Mouse (Mus musculus): ENCODE measurements around the gene Adgrl2. TPM values are rescaled to one million over a fixed set of nuclear protein-coding genes. Genes with fewer than 3 reads are reported as not detected.

Gene Adgrl2
- polyA plus RNA-seq, 1 experiment from 2014 or later, result 8.3 TPM

GRCm38 (mm10) chr3:148885980-148886668, 104.2 kb downstream of the Adgrl2 start:
- peak; percentile 31 for DNase-seq (ENCODE audit: low spot score)

- DNase-seq (ENCODE audit: low spot score), result no peak
Measured at GRCm38 (mm10) chr3:148885184-148885583, 105.2 kb downstream of the Adgrl2 start.

GRCm38 (mm10) chr3:148881431-148881830, 108.9 kb downstream of the Adgrl2 start:
- DNase-seq (ENCODE audit: low spot score), result no peak

GRCm38 (mm10) chr3:148872563-148872962, 117.8 kb downstream of the Adgrl2 start:
- DNase-seq (ENCODE audit: low spot score), result no peak

- DNase-seq (ENCODE audit: low spot score), result no peak
Measured at GRCm38 (mm10) chr3:148871792-148872464, 118.4 kb downstream of the Adgrl2 start.

- DNase-seq (ENCODE audit: low spot score), result peak; percentile 79
Measured at GRCm38 (mm10) chr3:148867618-148868017, 122.7 kb downstream of the Adgrl2 start.

GRCm38 (mm10) chr3:148866633-148867032, 123.7 kb downstream of the Adgrl2 start:
- DNase-seq (ENCODE audit: low spot score), result no peak

- DNase-seq (ENCODE audit: low spot score), result no peak
Measured at GRCm38 (mm10) chr3:148866053-148866452, 124.3 kb downstream of the Adgrl2 start.

- no peak for DNase-seq (ENCODE audit: low spot score)
Measured at GRCm38 (mm10) chr3:148865234-148865633, 125.1 kb downstream of the Adgrl2 start.

GRCm38 (mm10) chr3:148861860-148862259, 128.5 kb downstream of the Adgrl2 start:
- no peak for DNase-seq (ENCODE audit: low spot score)

GRCm38 (mm10) chr3:148854306-148854910, 135.9 kb downstream of the Adgrl2 start:
- no peak for DNase-seq (ENCODE audit: low spot score)

GRCm38 (mm10) chr3:148853372-148853771, 137.0 kb downstream of the Adgrl2 start:
- peak; percentile 2 for DNase-seq (ENCODE audit: low spot score)

GRCm38 (mm10) chr3:148852556-148852955, 137.8 kb downstream of the Adgrl2 start:
- peak; percentile 86 for DNase-seq (ENCODE audit: low spot score)

GRCm38 (mm10) chr3:148850821-148851220, 139.5 kb downstream of the Adgrl2 start:
- DNase-seq (ENCODE audit: low spot score), result peak; percentile 69

GRCm38 (mm10) chr3:148848366-148848765, 142.0 kb downstream of the Adgrl2 start:
- DNase-seq (ENCODE audit: low spot score), result no peak

GRCm38 (mm10) chr3:148844182-148844581, 146.2 kb downstream of the Adgrl2 start:
- no peak for DNase-seq (ENCODE audit: low spot score)

- DNase-seq (ENCODE audit: low spot score), result no peak
Measured at GRCm38 (mm10) chr3:148842533-148842932, 147.8 kb downstream of the Adgrl2 start.

- no peak for DNase-seq (ENCODE audit: low spot score)
Measured at GRCm38 (mm10) chr3:148838835-148839296, 151.5 kb downstream of the Adgrl2 start.

- no peak for DNase-seq (ENCODE audit: low spot score)
Measured at GRCm38 (mm10) chr3:148838095-148838834, 152.1 kb downstream of the Adgrl2 start.

- no peak for DNase-seq (ENCODE audit: low spot score)
Measured at GRCm38 (mm10) chr3:148835136-148835535, 155.2 kb downstream of the Adgrl2 start.

- DNase-seq (ENCODE audit: low spot score), result no peak
Measured at GRCm38 (mm10) chr3:148833070-148833769, 157.1 kb downstream of the Adgrl2 start.
